Mouse (Mus musculus) cerebellum, adult 11 months (tissue): ENCODE data around the gene Zfp655.
"Not testable (repeated sequence)": the region's sequence is repeated elsewhere in the genome, so short reads cannot be mapped to it uniquely, and the experiment has no call there.

Source experiments
- DNase-seq: peaks from one replicate; pipeline ENCODE4 v3.0.0; 2022

Gene Zfp655

GRCm38 (mm10) chr5:145223395-145223794 lies 8.1 kb upstream of the Zfp655 start:
- DNase-seq: no peak

- no peak for DNase-seq
Observed at GRCm38 (mm10) chr5:145226453-145226852, 5.1 kb upstream of the Zfp655 start.

- DNase-seq: not testable (repeated sequence)
Observed at GRCm38 (mm10) chr5:145229283-145229682, 2.2 kb upstream of the Zfp655 start.

- no peak for DNase-seq
Observed at GRCm38 (mm10) chr5:145230641-145231040, 874 bp upstream of the Zfp655 start.

GRCm38 (mm10) chr5:145231893-145232411 lies 437 bp downstream of the Zfp655 start:
- no peak for DNase-seq

GRCm38 (mm10) chr5:145234636-145235035 lies 3.1 kb downstream of the Zfp655 start:
- no peak for DNase-seq

GRCm38 (mm10) chr5:145249520-145249919 lies 18.0 kb downstream of the Zfp655 start:
- no peak for DNase-seq

- DNase-seq: not testable (repeated sequence)
Observed at GRCm38 (mm10) chr5:145273568-145273967, 42.1 kb downstream of the Zfp655 start.

- DNase-seq: no peak
Observed at GRCm38 (mm10) chr5:145279948-145280347, 48.4 kb downstream of the Zfp655 start.

GRCm38 (mm10) chr5:145280371-145281143 lies 49.0 kb downstream of the Zfp655 start, which contains the start of gene Zscan25:
Gene Zscan25, plus strand, starts transcription at chr5:145280500.
- peak; percentile 91 for DNase-seq

- DNase-seq: no peak
Observed at GRCm38 (mm10) chr5:145288382-145288781, 56.9 kb downstream of the Zfp655 start.

GRCm38 (mm10) chr5:145290697-145291096 lies 59.2 kb downstream of the Zfp655 start:
- no peak for DNase-seq

GRCm38 (mm10) chr5:145292398-145292797 lies 60.9 kb downstream of the Zfp655 start:
- DNase-seq: no peak
